Mouse (Mus musculus): ENCODE data around the gene Plcb2. TPM values are rescaled to one million over a fixed set of nuclear protein-coding genes. Genes with fewer than 3 reads are reported as not detected.

The Plcb2 gene
- polyA plus RNA-seq, 2 experiments: 0.74 to 2.1 TPM

- Histone ChIP-seq H3K9ac (ENCODE audit: low read depth, low read length, severe bottlenecking) (no peak overlapping the region), H3K9me3 (ENCODE audit: control insufficient read depth, low read length) (no peaks in the 10 kb centered on the region), H3K4me1 (ENCODE audit: control insufficient read depth, insufficient read depth, low read length) (peaks cover 23% of the 10 kb centered on the region), H3K27me3 (ENCODE audit: control insufficient read depth, insufficient read depth, low read length) (peaks cover 94% of the 10 kb centered on the region), H3K36me3 (ENCODE audit: control insufficient read depth, insufficient read depth, low read length) (no peaks in the 10 kb centered on the region), H3K4me3 (replicated peaks; ENCODE audit: low read length) (no peak overlapping the region), H3K27ac (replicated peaks; ENCODE audit: low read depth, low read length) (no peak overlapping the region), H3K4me2 (replicated peaks; ENCODE audit: low read depth, low read length, severe bottlenecking) (no peak overlapping the region)
- no peak for DNase-seq (ENCODE audit: low spot score)
- TF ChIP-seq POLR2A (IDR thresholded peaks at IDR 0.05; ENCODE audit: borderline replicate concordance, extremely low read depth, insufficient read depth, insufficient read length): no peak
- 5% methylated on average over 6 of the region's 6 CpGs for WGBS
- ATAC-seq (ENCODE audit: low FRiP score, low read depth): no peak
These were observed 21.8 kb downstream of the Plcb2 start for GRCm38 (mm10) chr2:118706436-118706835.

GRCm38 (mm10) chr2:118703913-118704730 is 24.1 kb downstream of the Plcb2 start, which contains the start of gene Ankrd63:
TSS of gene Ankrd63 (minus strand) at chr2:118703963.
- Histone ChIP-seq H3K9ac (ENCODE audit: low read depth, low read length, severe bottlenecking) (peak within 1 kb of the TSS; percentile 21; the same call in 1 of the 2 replicates), H3K4me1 (ENCODE audit: control insufficient read depth, insufficient read depth, low read length) (peaks cover 21% of the 10 kb centered on the region; the same call in 1 of the 2 replicates), H3K36me3 (ENCODE audit: control insufficient read depth, insufficient read depth, low read length) (no peaks in the 10 kb centered on the region), H3K27ac (replicated peaks; ENCODE audit: low read depth, low read length) (no peak within 1 kb of the TSS), H3K4me2 (replicated peaks; ENCODE audit: low read depth, low read length, severe bottlenecking) (peak within 1 kb of the TSS; percentile 66), H3K9me3 (ENCODE audit: control insufficient read depth, low read length) (no peaks in the 10 kb centered on the region), H3K4me3 (replicated peaks; ENCODE audit: low read length) (peak within 1 kb of the TSS; percentile 42), H3K27me3 (ENCODE audit: control insufficient read depth, insufficient read depth, low read length) (peaks cover 93% of the 10 kb centered on the region)
- ATAC-seq (ENCODE audit: low FRiP score, low read depth): no peak
- no peak for DNase-seq (ENCODE audit: low spot score)
- 4% methylated on average over 39 of the region's 50 CpGs for WGBS
- no peak for TF ChIP-seq POLR2A (IDR thresholded peaks at IDR 0.05; ENCODE audit: borderline replicate concordance, extremely low read depth, insufficient read depth, insufficient read length)

GRCm38 (mm10) chr2:118702883-118703761 is 25.1 kb downstream of the Plcb2 start:
- Histone ChIP-seq H3K36me3 (ENCODE audit: control insufficient read depth, insufficient read depth, low read length) (no peaks in the 10 kb centered on the region), H3K27me3 (ENCODE audit: control insufficient read depth, insufficient read depth, low read length) (peaks cover 90% of the 10 kb centered on the region), H3K4me1 (ENCODE audit: control insufficient read depth, insufficient read depth, low read length) (peaks cover 21% of the 10 kb centered on the region; the same call in 1 of the 2 replicates), H3K9me3 (ENCODE audit: control insufficient read depth, low read length) (no peaks in the 10 kb centered on the region), H3K27ac (replicated peaks; ENCODE audit: low read depth, low read length) (no peak overlapping the region), H3K4me2 (replicated peaks; ENCODE audit: low read depth, low read length, severe bottlenecking) (peak overlapping the region; percentile 66), H3K4me3 (replicated peaks; ENCODE audit: low read length) (peak overlapping the region; percentile 42), H3K9ac (ENCODE audit: low read depth, low read length, severe bottlenecking) (peak overlapping the region; percentile 21; the same call in 1 of the 2 replicates)
- no peak for TF ChIP-seq POLR2A (IDR thresholded peaks at IDR 0.05; ENCODE audit: borderline replicate concordance, extremely low read depth, insufficient read depth, insufficient read length)
- DNase-seq (ENCODE audit: low spot score) (no peak), ATAC-seq (ENCODE audit: low FRiP score, low read depth) (peak; percentile 31; the same call in 1 of the 2 replicates)
- 3% methylated on average over 78 of the region's 93 CpGs for WGBS

GRCm38 (mm10) chr2:118701971-118702882 is 26.0 kb downstream of the Plcb2 start:
- Histone ChIP-seq H3K4me1 (ENCODE audit: control insufficient read depth, insufficient read depth, low read length) (peaks cover 21% of the 10 kb centered on the region; the same call in 1 of the 2 replicates), H3K9ac (ENCODE audit: low read depth, low read length, severe bottlenecking) (no peak overlapping the region), H3K27me3 (ENCODE audit: control insufficient read depth, insufficient read depth, low read length) (peaks cover 85% of the 10 kb centered on the region), H3K4me2 (replicated peaks; ENCODE audit: low read depth, low read length, severe bottlenecking) (peak overlapping the region; percentile 66), H3K4me3 (replicated peaks; ENCODE audit: low read length) (peak overlapping the region; percentile 42), H3K9me3 (ENCODE audit: control insufficient read depth, low read length) (no peaks in the 10 kb centered on the region), H3K36me3 (ENCODE audit: control insufficient read depth, insufficient read depth, low read length) (no peaks in the 10 kb centered on the region), H3K27ac (replicated peaks; ENCODE audit: low read depth, low read length) (no peak overlapping the region)
- DNase-seq (ENCODE audit: low spot score) (no peak), ATAC-seq (ENCODE audit: low FRiP score, low read depth) (no peak)
- 3% methylated on average over 49 of the region's 51 CpGs for WGBS
- TF ChIP-seq POLR2A (IDR thresholded peaks at IDR 0.05; ENCODE audit: borderline replicate concordance, extremely low read depth, insufficient read depth, insufficient read length): no peak
